Mouse (Mus musculus) right cerebral cortex, postnatal 36 days (tissue): Measurements from ENCODE around the gene Ccdc92.

Experiments
- DNase-seq, 2 experiments: peaks; one replicate each; pipeline ENCODE4 v3.0.0; 2022; ENCODE audit warnings: low spot score in 2 of 2, mixed read lengths in 1 of 2

Ccdc92 gene

DNA sequence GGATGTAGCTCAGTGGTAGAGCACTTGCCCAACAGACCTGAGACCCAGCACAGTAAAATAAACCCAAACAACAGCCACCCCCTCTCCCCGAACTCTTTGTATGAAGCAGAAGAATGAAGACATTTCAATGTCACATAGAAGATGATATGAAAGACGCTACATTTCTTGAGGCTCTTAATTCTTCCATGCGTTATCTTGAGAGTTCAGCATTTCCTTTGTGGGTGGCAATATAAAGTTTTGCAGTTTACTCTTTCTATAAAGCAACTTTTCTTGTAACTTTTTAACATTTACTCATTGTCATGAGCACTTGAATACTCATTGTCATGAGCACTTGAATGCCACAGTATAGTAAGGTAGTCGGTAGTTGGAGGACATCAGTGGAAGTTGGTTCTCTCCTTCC lies 8.0 kb downstream of the Ccdc92 start:
- no peak for DNase-seq

GRCm38 (mm10) chr5:124853079-124853478 lies 9.1 kb downstream of the Ccdc92 start:
- DNase-seq: no peak

GRCm38 (mm10) chr5:124852294-124852693 lies 9.9 kb downstream of the Ccdc92 start:
- no peak for DNase-seq

- DNase-seq: no peak
Observed at GRCm38 (mm10) chr5:124851572-124851971, 10.7 kb downstream of the Ccdc92 start.

GRCm38 (mm10) chr5:124848994-124849393 lies 13.2 kb downstream of the Ccdc92 start:
- DNase-seq: no peak

GRCm38 (mm10) chr5:124847014-124847413 lies 15.2 kb downstream of the Ccdc92 start:
- DNase-seq: no peak

DNA sequence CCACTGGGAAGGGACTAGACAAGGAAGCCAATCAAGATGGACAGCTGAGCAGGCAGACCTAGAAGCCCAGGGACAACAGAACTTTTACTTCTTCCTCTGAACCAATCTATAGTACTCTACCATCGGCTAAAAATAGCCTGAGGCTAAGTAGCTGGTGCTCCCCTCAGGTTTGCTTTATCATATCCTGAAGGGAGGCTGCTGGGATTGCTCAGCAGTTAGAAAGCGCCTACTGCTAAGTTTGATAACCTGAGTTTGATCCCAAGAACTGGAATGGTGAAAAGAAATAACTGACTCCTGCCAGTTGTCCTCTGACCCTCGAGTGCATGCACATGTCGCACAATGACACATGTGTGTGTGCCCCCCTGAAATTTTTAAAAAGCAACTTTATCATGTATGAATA lies 17.3 kb downstream of the Ccdc92 start:
- no peak for DNase-seq

- no peak for DNase-seq
Observed at GRCm38 (mm10) chr5:124843386-124843785, 18.8 kb downstream of the Ccdc92 start.

GRCm38 (mm10) chr5:124840669-124841068 lies 21.6 kb downstream of the Ccdc92 start:
- no peak for DNase-seq

DNA sequence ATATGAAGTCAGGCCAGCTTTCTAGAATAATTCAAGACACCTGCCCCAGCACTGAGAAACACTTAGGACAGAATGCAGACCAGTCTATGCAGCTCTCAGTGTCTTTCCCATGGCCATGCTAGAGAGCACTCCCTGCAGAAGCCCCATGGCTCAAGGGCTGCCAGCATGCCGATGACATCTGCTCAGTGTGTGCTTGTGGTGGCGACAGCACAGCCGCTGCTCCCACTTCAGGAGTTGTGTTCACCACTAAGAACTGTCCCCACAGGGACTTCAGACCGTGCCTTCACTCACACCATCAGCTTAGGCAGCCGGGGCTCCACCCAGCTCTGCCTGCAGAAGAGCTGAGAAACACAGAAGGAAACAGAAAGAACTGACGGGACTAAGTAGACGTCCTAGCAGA lies 22.0 kb downstream of the Ccdc92 start:
- DNase-seq: no peak

DNA sequence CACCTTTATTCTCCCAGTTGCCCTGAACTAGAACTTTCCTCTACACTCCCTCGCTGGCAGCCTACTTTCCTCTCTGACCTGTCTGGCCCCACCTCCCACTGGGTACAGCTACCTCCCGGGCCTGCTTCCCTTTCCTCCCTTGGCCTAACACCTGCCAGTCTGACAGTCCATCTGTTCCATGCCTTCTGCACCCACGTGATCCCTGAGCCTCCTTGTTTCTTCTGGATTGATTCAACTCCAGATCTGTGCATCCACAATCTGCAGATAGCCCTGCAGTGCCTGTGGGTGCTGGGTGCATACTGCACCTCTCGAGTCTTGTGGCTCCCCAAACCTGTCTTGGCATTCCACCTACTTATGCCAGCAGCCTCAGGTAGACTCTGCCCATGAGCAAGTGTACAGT lies 25.6 kb downstream of the Ccdc92 start:
- DNase-seq: peak in 1 of 2 experiments; percentile 59

DNA sequence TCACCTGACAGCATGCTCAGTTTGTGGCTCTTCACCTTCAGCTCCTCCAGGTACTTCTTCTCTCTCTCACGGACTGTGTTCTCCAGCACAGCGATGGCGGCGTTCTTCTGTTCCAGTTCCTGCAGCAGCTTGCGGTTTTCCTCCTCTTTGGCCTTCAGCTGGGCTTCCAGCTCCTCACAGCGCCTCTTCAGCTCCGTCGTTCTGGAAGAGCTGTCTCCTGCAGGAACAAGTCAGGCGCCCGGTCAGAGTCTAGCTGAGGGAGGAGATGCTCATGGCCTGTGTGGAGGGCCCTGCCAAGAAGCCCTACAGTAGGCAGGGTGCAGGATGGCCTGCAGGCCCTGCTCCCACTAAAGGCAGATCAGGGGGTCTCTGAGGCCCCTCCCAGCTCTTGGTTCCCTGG lies 26.1 kb downstream of the Ccdc92 start:
- DNase-seq: no peak

GRCm38 (mm10) chr5:124835218-124835617 lies 27.0 kb downstream of the Ccdc92 start:
- no peak for DNase-seq

GRCm38 (mm10) chr5:124830331-124830730 lies 31.9 kb downstream of the Ccdc92 start:
- DNase-seq: no peak

- DNase-seq: no peak
Observed at GRCm38 (mm10) chr5:124822128-124822894, 39.9 kb downstream of the Ccdc92 start.

DNA sequence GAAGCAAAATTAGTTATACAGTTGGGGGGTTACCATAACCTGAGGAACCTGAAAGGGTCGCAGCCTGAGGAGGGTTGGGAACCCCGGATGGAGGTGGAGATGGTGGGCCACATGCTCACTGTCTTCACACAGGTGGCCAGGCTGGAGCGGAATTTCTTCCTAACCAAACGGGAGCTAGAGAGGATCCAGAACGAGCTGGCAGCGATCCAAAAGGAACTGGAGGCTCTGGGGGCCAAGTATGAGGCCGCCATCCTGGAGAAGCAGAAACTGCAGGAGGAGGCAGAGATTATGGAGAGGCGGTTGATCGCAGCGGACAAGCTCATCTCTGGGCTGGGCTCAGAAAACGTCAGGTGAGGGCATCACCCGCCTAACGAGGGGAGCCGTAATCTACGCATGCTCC lies 45.2 kb downstream of the Ccdc92 start:
- DNase-seq: no peak

DNA sequence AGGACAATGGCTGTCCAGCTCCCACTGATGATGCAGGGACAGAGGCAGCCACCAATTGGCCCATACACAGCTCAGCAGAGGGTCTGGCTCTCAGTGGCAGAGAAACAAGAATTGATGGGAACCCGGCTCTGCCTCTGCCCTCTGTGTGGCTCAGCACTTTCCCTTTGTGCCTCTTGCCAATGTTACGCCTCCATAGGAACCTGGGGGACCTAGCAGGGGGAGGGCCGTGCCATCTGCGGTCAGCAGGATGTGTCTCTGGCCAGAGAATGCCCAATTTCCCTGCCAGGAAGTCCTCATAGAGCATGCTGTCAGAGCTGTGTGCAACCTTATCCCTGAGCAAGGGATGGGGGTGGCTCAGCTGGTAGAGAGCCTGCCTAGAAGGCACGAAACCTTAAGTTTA lies 47.4 kb downstream of the Ccdc92 start:
- no peak for DNase-seq

DNA sequence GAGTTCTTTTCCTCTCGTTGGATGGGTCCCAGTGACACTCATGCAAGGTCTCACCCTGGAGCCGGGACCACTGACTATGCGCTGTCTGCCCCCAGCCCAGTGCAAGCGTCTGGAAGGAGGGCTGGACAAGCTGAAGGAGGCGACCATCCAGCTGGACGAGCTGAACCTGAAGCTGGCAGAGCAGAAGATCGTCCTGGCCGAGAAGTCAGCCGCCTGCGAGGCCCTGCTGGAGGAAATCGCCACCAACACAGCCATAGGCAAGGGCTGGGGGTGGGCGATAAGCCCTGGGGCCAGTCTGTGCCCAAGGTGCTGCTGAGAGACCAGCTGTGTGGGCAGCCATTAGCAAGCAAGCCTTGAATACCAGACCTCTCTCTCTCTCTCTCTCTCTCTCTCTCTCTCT lies 49.8 kb downstream of the Ccdc92 start:
- DNase-seq: no peak

GRCm38 (mm10) chr5:124809708-124810366 lies 52.4 kb downstream of the Ccdc92 start:
- peak; percentile 62 to 68 for DNase-seq

DNA sequence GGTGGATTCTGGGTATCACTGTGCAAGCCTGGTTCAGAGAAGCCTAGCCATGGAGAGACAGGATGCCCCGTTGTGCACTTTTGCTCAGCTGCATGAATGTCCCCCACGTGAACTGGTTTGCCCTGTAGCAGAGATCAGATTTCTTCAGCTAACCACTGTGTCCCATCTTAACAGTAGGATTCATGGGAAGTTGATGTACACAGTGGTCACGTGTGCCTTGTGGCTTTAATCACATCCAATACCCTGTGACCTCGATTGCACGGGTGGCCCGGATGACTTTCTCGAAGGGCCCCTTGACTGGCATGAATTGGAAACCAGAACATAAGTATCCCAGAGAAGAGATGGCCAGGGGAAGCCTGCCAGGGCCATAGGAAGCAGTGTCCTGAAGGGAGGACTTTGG lies 70.1 kb downstream of the Ccdc92 start:
- no peak for DNase-seq

- DNase-seq: no peak
Observed at GRCm38 (mm10) chr5:124785650-124786049, 76.6 kb downstream of the Ccdc92 start.
